ENCODE assay signal across 9 mouse cellular contexts in genomic region chr1:187454431-187454830, GRCm38 (mm10).
DNase-seq lines count a peak whose midpoint lies in the region; ATAC-seq and TF ChIP-seq lines count a peak whose summit lies in the region.
"Had no signal": no experiment of that assay in that cellular context is flagged by ENCODE, and none has a peak within 500 bp of the region (broad histone marks: within the 10 kb centered on the region; RNA-seq: fewer than 3 reads in every experiment).

No protein-coding gene starts in this region.

- no peaks in the 10 kb centered on the region for H3K9me3 ChIP-seq in heart, postnatal 0 days (replicated peaks; ENCODE audit: control insufficient read depth, low read length)
- no peaks in the 10 kb centered on the region for H3K9me3 ChIP-seq in heart, embryonic 12.5 days (replicated peaks)
- H3K9me3 ChIP-seq in limb, embryonic 11.5 days (ENCODE audit: control insufficient read depth, low read length) = no peaks in the 10 kb centered on the region
- H3K9me3 ChIP-seq: midbrain, embryonic 12.5 days had no signal

- peak; percentile 46 for TF ChIP-seq CTCF in heart, postnatal 0 days (IDR thresholded peaks at IDR 0.05; ENCODE audit: low read depth)

- no peak overlapping the region for H3K27ac ChIP-seq in heart, postnatal 0 days (ENCODE audit: low read depth)
- no peak overlapping the region for H3K27ac ChIP-seq in heart, embryonic 12.5 days (ENCODE audit: poor library complexity, severe bottlenecking)
- H3K27ac ChIP-seq in limb, embryonic 11.5 days (replicated peaks; ENCODE audit: low read depth, low read length) = no peak overlapping the region
- H3K27ac ChIP-seq: midbrain, embryonic 12.5 days had no signal

- H3K9ac ChIP-seq in heart, postnatal 0 days (replicated peaks; ENCODE audit: low read depth, low read length) = no peak overlapping the region
- H3K9ac ChIP-seq in heart, embryonic 12.5 days = no peak overlapping the region
- no peak overlapping the region for H3K9ac ChIP-seq in limb, embryonic 11.5 days (ENCODE audit: low read length)
- H3K9ac ChIP-seq: midbrain, embryonic 12.5 days had no signal

- no peak for ATAC-seq in heart, postnatal 0 days (ENCODE audit: insufficient read depth, low read depth)
- no peak for ATAC-seq in heart, embryonic 12.5 days (ENCODE audit: insufficient number of reproducible peaks, low FRiP score)
- no peak for ATAC-seq in limb, embryonic 11.5 days (ENCODE audit: insufficient number of reproducible peaks, low FRiP score, low TSS enrichment, low read depth)

- TF ChIP-seq EP300 in heart, postnatal 0 days (IDR thresholded peaks at IDR 0.05; ENCODE audit: low read depth) = no peak

- 52% methylated on average over 5 of the region's 5 CpGs for WGBS in heart, postnatal 0 days
- 65% methylated on average over 5 of the region's 5 CpGs for WGBS in heart, embryonic 12.5 days
- 64% methylated on average over 5 of the region's 5 CpGs for WGBS in limb, embryonic 11.5 days

- H3K4me2 ChIP-seq in heart, postnatal 0 days (ENCODE audit: low read depth, low read length) = no peak overlapping the region
- no peak overlapping the region for H3K4me2 ChIP-seq in heart, embryonic 12.5 days
- H3K4me2 ChIP-seq in limb, embryonic 11.5 days (ENCODE audit: low read depth, severe bottlenecking) = no peak overlapping the region
- H3K4me2 ChIP-seq: midbrain, embryonic 12.5 days had no signal

- H3K4me3 ChIP-seq in heart, postnatal 0 days (ENCODE audit: low read depth, low read length) = no peak overlapping the region
- H3K4me3 ChIP-seq in heart, embryonic 12.5 days = no peak overlapping the region
- H3K4me3 ChIP-seq in limb, embryonic 11.5 days (ENCODE audit: low read depth, low read length) = no peak overlapping the region
- H3K4me3 ChIP-seq: midbrain, embryonic 12.5 days had no signal

- H3K27me3 ChIP-seq in heart, postnatal 0 days (ENCODE audit: control insufficient read depth, insufficient read depth, low read length) = no peaks in the 10 kb centered on the region
- no peaks in the 10 kb centered on the region for H3K27me3 ChIP-seq in heart, embryonic 12.5 days (replicated peaks)
- no peaks in the 10 kb centered on the region for H3K27me3 ChIP-seq in limb, embryonic 11.5 days (ENCODE audit: control insufficient read depth, insufficient read depth, low read length)
- H3K27me3 ChIP-seq: midbrain, embryonic 12.5 days had no signal

- H3K4me1 ChIP-seq in heart, postnatal 0 days (ENCODE audit: control insufficient read depth, insufficient read depth) = no peaks in the 10 kb centered on the region
- H3K4me1 ChIP-seq in heart, embryonic 12.5 days (replicated peaks) = no peaks in the 10 kb centered on the region
- H3K4me1 ChIP-seq in limb, embryonic 11.5 days (ENCODE audit: control insufficient read depth, insufficient read depth, low read length) = no peaks in the 10 kb centered on the region

- no peaks in the 10 kb centered on the region for H3K36me3 ChIP-seq in heart, postnatal 0 days (replicated peaks; ENCODE audit: control insufficient read depth, insufficient read depth, low read length)
- no peaks in the 10 kb centered on the region for H3K36me3 ChIP-seq in heart, embryonic 12.5 days
- H3K36me3 ChIP-seq in limb, embryonic 11.5 days (ENCODE audit: control insufficient read depth, insufficient read depth, low read length) = no peaks in the 10 kb centered on the region
- H3K36me3 ChIP-seq: midbrain, embryonic 12.5 days had no signal

- DNase-seq in heart, postnatal 0 days (ENCODE audit: low spot score) = no peak
- DNase-seq in lung, postnatal 36 days = peak; percentile 17
- no peak for DNase-seq in lung, postnatal 4 days
- peak; percentile 15 for DNase-seq in adrenal gland, postnatal 25 days
- peak; percentile 49 for DNase-seq in limb, embryonic 11.5 days (ENCODE audit: low spot score)
- no peak for DNase-seq in Muller cell, postnatal 12 days (ENCODE audit: inconsistent ontology term)
- DNase-seq in right cerebral cortex, postnatal 36 days (ENCODE audit: low spot score in 2 of 2) = no peak

Comparison
In these comparisons a context has a peak if more than half of its experiments do, and no peak if none do; other contexts are left out.
1. DNase-seq: peak in lung, postnatal 36 days (single experiment), adrenal gland, postnatal 25 days (single experiment) and limb, embryonic 11.5 days (single experiment); none in heart, postnatal 0 days (single experiment), lung, postnatal 4 days (0 of 2), Muller cell, postnatal 12 days (single experiment) and right cerebral cortex, postnatal 36 days (0 of 2).